Mouse (Mus musculus) liver, embryonic 14.5 days (tissue): ENCODE measurements around the gene Gm973. TPM values are rescaled to one million over a fixed set of nuclear protein-coding genes. Genes with fewer than 3 reads are reported as not detected.

Experiments used
- ATAC-seq: fragments of 200-750 bp; cut with Nextera tagmentation; 2 replicates; pipeline ENCODE4 v1.8.0; 2017; ENCODE audit warnings: moderate number of reproducible peaks, mild to moderate bottlenecking, moderate library complexity; ENCODE audit not compliant: insufficient read depth
- DNase-seq, 3 experiments: peaks; one replicate each; pipeline ENCODE4 v3.0.0-alpha.2; 2012 to 2013; ENCODE audit warnings: low read depth in 3 of 3, low spot score in 3 of 3
- H3K27ac ChIP-seq: fragments of 300-500 bp; sonication (generic); 2 replicates; pipeline ENCODE4 v1.5.1; 2014; ENCODE audit warnings: moderate library complexity, mild to moderate bottlenecking, control low read depth, inconsistent platforms
- H3K27me3 ChIP-seq: fragments of 300-500 bp; sonication (generic); 2 replicates; pipeline ENCODE4 v1.6.1; 2014; ENCODE audit warnings: mild to moderate bottlenecking, low read length, moderate library complexity; ENCODE audit not compliant: control insufficient read depth, insufficient read depth
- H3K36me3 ChIP-seq: fragments of 300-500 bp; sonication (generic); replicated peaks from 2 replicates; pipeline ENCODE4 v1.6.1; 2014; ENCODE audit warnings: low read depth; ENCODE audit not compliant: control insufficient read depth, insufficient read depth
- H3K4me1 ChIP-seq, 2 experiments: fragments of 200-500 bp in 1 of 2; fragments of 300-500 bp in 1 of 2; sonication (generic) in 1 of 2; replicated peaks; 2 replicates each; pipeline ENCODE4 v1.6.1; 2012 to 2014; ENCODE audit warnings: antibody characterized with exemption in 1 of 2, inconsistent platforms in 1 of 2, low read length in 1 of 2; ENCODE audit not compliant: control insufficient read depth in 2 of 2, insufficient read depth in 2 of 2
- H3K4me2 ChIP-seq: fragments of 300-500 bp; sonication (generic); 2 replicates; pipeline ENCODE4 v1.6.1; 2014; ENCODE audit warnings: low read depth, mild to moderate bottlenecking, control low read depth, moderate library complexity
- H3K4me3 ChIP-seq, 2 experiments: fragments of 200-500 bp in 1 of 2; fragments of 300-500 bp in 1 of 2; sonication (generic) in 1 of 2; 2 replicates each; pipeline ENCODE4 v1.5.1; 2012 to 2014; ENCODE audit warnings: low read depth in 2 of 2, low read length in 2 of 2, mild to moderate bottlenecking in 2 of 2, control low read depth in 1 of 2, inconsistent platforms in 1 of 2, moderate library complexity in 1 of 2; ENCODE audit not compliant: insufficient read depth in 1 of 2
- H3K9ac ChIP-seq: fragments of 300-500 bp; sonication (generic); replicated peaks from 2 replicates; pipeline ENCODE4 v1.6.1; 2014; ENCODE audit warnings: mild to moderate bottlenecking, control low read depth, moderate library complexity
- H3K9me3 ChIP-seq: fragments of 300-500 bp; sonication (generic); 2 replicates; pipeline ENCODE4 v1.6.1; 2016; ENCODE audit warnings: low read length, mixed read lengths; ENCODE audit not compliant: control insufficient read depth
- CTCF ChIP-seq: IDR thresholded peaks from 2 replicates; pipeline ENCODE4 v1.5.1; 2016; ENCODE audit warnings: antibody characterized with exemption, low read depth, control low read depth
- EP300 ChIP-seq: IDR thresholded peaks from 2 replicates; pipeline ENCODE4 v1.6.1; 2016; ENCODE audit warnings: antibody characterized with exemption, low read depth
- WGBS: fragments of 180-500 bp; shearing (Covaris S2); extraction: QIAGEN DNeasy Blood & Tissue Kit; methylation state at CpG from one replicate; pipeline ENCODE4 v1.1.7; 2014; ENCODE audit not compliant: insufficient replicate concordance; 5-methylcytosine and 5-hydroxymethylcytosine counted together
- polyA plus RNA-seq, 2 experiments: library from polyadenylated mRNA; depleted of rRNA in 1 of 2; stranded (reverse) in 1 of 2; unstranded in 1 of 2; fragments of >200 nt; fragmentation: Nextera tagmentation in 1 of 2; extraction: Ambion mirVana in 1 of 2; gene quantifications; 2 replicates each; pipeline versions ENCODE4 v1.2.1 to v1.2.3; 2012 to 2014

Gm973 gene
- polyA plus RNA-seq, 2 experiments, result 0.03 TPM; not detected in 1

GRCm38 (mm10) chr1:59566926-59567325 lies 50.9 kb downstream of the Gm973 start:
- no peak overlapping the region for H3K4me2 ChIP-seq
- no peaks in the 10 kb centered on the region; a peak in 1 of 4 replicates for H3K4me1 ChIP-seq
- H3K9ac ChIP-seq, result no peak overlapping the region
- H3K4me3 ChIP-seq, result no peak overlapping the region
- no peak overlapping the region for H3K27ac ChIP-seq
- WGBS, result 59% methylated on average over 6 of the region's 6 CpGs
- no peak for TF ChIP-seq EP300
- no peak for TF ChIP-seq CTCF
- DNase-seq (no peak), ATAC-seq (no peak)
- no peaks in the 10 kb centered on the region for H3K9me3 ChIP-seq
- H3K27me3 ChIP-seq, result no peaks in the 10 kb centered on the region
- H3K36me3 ChIP-seq, result no peaks in the 10 kb centered on the region

GRCm38 (mm10) chr1:59567521-59567920 lies 51.5 kb downstream of the Gm973 start:
- Histone ChIP-seq H3K4me1 (no peaks in the 10 kb centered on the region; a peak in 1 of 4 replicates), H3K27me3 (no peaks in the 10 kb centered on the region), H3K9me3 (no peaks in the 10 kb centered on the region), H3K4me2 (no peak overlapping the region), H3K9ac (no peak overlapping the region), H3K4me3 (no peak overlapping the region), H3K27ac (no peak overlapping the region), H3K36me3 (no peaks in the 10 kb centered on the region)
- ATAC-seq (no peak), DNase-seq (no peak)
- TF ChIP-seq CTCF, result no peak
- TF ChIP-seq EP300, result no peak
- 69% methylated on average over 4 of the region's 4 CpGs for WGBS

- TF ChIP-seq EP300 (no peak), CTCF (no peak)
- Histone ChIP-seq H3K27me3 (no peaks in the 10 kb centered on the region), H3K9ac (no peak overlapping the region), H3K36me3 (no peaks in the 10 kb centered on the region), H3K27ac (no peak overlapping the region), H3K4me2 (no peak overlapping the region), H3K4me3 (no peak overlapping the region), H3K4me1 (no peaks in the 10 kb centered on the region; a peak in 1 of 4 replicates), H3K9me3 (no peaks in the 10 kb centered on the region)
- DNase-seq (no peak), ATAC-seq (no peak)
- WGBS, result 51% methylated on average over 1 of the region's 1 CpGs
Measured at GRCm38 (mm10) chr1:59568283-59568682, 52.2 kb downstream of the Gm973 start.

- no peaks in the 10 kb centered on the region for H3K9me3 ChIP-seq
- H3K9ac ChIP-seq, result no peak overlapping the region
- no peaks in the 10 kb centered on the region; a peak in 1 of 4 replicates for H3K4me1 ChIP-seq
- ATAC-seq, result no peak
- no peak overlapping the region for H3K27ac ChIP-seq
- 65% methylated on average over 5 of the region's 5 CpGs for WGBS
- H3K36me3 ChIP-seq, result no peaks in the 10 kb centered on the region
- no peak for TF ChIP-seq CTCF
- TF ChIP-seq EP300, result no peak
- DNase-seq, result no peak
- no peak overlapping the region for H3K4me2 ChIP-seq
- no peaks in the 10 kb centered on the region for H3K27me3 ChIP-seq
- no peak overlapping the region for H3K4me3 ChIP-seq
Measured at GRCm38 (mm10) chr1:59569301-59569700, 53.2 kb downstream of the Gm973 start.

GRCm38 (mm10) chr1:59570767-59571166 lies 54.7 kb downstream of the Gm973 start:
- H3K4me1 ChIP-seq, result no peaks in the 10 kb centered on the region; a peak in 1 of 4 replicates
- no peaks in the 10 kb centered on the region for H3K36me3 ChIP-seq
- no peak overlapping the region for H3K27ac ChIP-seq
- H3K9me3 ChIP-seq, result no peaks in the 10 kb centered on the region
- DNase-seq, result no peak
- 40% methylated on average over 4 of the region's 4 CpGs for WGBS
- TF ChIP-seq EP300, result no peak
- no peak for TF ChIP-seq CTCF
- H3K27me3 ChIP-seq, result no peaks in the 10 kb centered on the region
- no peak overlapping the region for H3K4me3 ChIP-seq
- H3K4me2 ChIP-seq, result no peak overlapping the region
- no peak for ATAC-seq
- no peak overlapping the region for H3K9ac ChIP-seq
